ENCODE assay signal across 27 mouse cellular contexts in genomic region chr2:117146026-117146425, GRCm38 (mm10). TPM values are rescaled to one million over a fixed set of nuclear protein-coding genes. Genes with fewer than 3 reads are reported as not detected.
DNase-seq lines count a peak whose midpoint lies in the region; ATAC-seq and TF ChIP-seq lines count a peak whose summit lies in the region.
"Had no signal": no experiment of that assay in that cellular context is flagged by ENCODE, and none has a peak within 500 bp of the region (broad histone marks: within the 10 kb centered on the region; RNA-seq: fewer than 3 reads in every experiment).

No protein-coding gene starts in this region.

- peak; percentile 50 for DNase-seq in 416B (ENCODE audit: low read depth)
- no peak for DNase-seq in kidney, postnatal 4 days
- no peak for DNase-seq in heart, adult 18-20 months
- DNase-seq in MN1 (ENCODE audit: low spot score), result no peak
- DNase-seq: adrenal gland, postnatal 10 days; adrenal gland, postnatal 36 days; cerebellum, adult 11-12 months; cerebellum, adult 8-10 months; cerebellum, postnatal 10 days; cerebellum, postnatal 36 days; forebrain, postnatal 0 days; gastrocnemius, postnatal 10 days; gastrocnemius, postnatal 36 days; heart, postnatal 10 days; heart, postnatal 36 days had no signal

- H3K4me3 ChIP-seq in bone marrow macrophage, adult 2 months (ENCODE audit: insufficient read depth, low read length), result no peak overlapping the region
- H3K4me3 ChIP-seq: heart, embryonic 12.5 days; heart, embryonic 15.5 days; hindbrain, embryonic 10.5 days; hindbrain, embryonic 13.5 days had no signal

- TF ChIP-seq CTCF in bone marrow macrophage, adult 2 months (IDR thresholded peaks at IDR 0.05; ENCODE audit: low read depth, low read length), result no peak

- H3K27ac ChIP-seq in bone marrow macrophage, adult 2 months (ENCODE audit: insufficient read depth, low read depth, low read length), result peak overlapping the region; percentile 36
- H3K27ac ChIP-seq: heart, embryonic 15.5 days; hindbrain, embryonic 10.5 days; hindbrain, embryonic 13.5 days; hindbrain, postnatal 0 days had no signal

- H3K4me1 ChIP-seq in bone marrow macrophage, adult 2 months (ENCODE audit: control insufficient read depth, insufficient read depth, low read length), result peaks cover 35% of the 10 kb centered on the region

- peak; percentile 84 for ATAC-seq in granulocyte monocyte progenitor cell, adult 5-6 weeks (replicated peaks; ENCODE audit: poor library complexity, severe bottlenecking)
- peak; percentile 63 for ATAC-seq in megakaryocyte progenitor cell, adult 5-6 weeks (replicated peaks; ENCODE audit: poor library complexity)
- ATAC-seq: forebrain, embryonic 14.5 days; forebrain, postnatal 0 days; hindbrain, postnatal 0 days; inflammation-experienced regulatory T-cells, adult 6 months; intestine, embryonic 16.5 days; Patski had no signal

- TF ChIP-seq POLR2A in bone marrow macrophage, adult 2 months (IDR thresholded peaks at IDR 0.05; ENCODE audit: borderline replicate concordance, low read depth, low read length), result no peak

RNA-seq across cellular contexts. Expression of gene Spred1, which starts 24.9 kb away (rescaled TPM):
- polyA plus RNA-seq in bone marrow macrophage, adult 2 months (2012; ENCODE audit: insufficient read depth, insufficient read length, missing spikeins), result 53.4 and 59.1 TPM in 2 replicates
- 16.5 and 19.2 TPM in 2 replicates for total RNA-seq in granulocyte monocyte progenitor cell, adult 5-6 weeks (2014; fragmentation: Nextera tagmentation)
- total RNA-seq in granulocyte monocyte progenitor cell, adult 5-6 weeks (2017), result 23.0 and 23.7 TPM in 2 replicates
- 18.0 and 21.3 TPM in 2 replicates for total RNA-seq in megakaryocyte progenitor cell, adult 5-6 weeks (2015)
- 16.9 and 23.3 TPM in 2 replicates for total RNA-seq in megakaryocyte progenitor cell, adult 5-6 weeks (2017)
- total RNA-seq in heart, adult 18-20 months (2021), result 10 to 100 TPM; 13.6 to 14.4 TPM
